ENCODE assay signal across 8 mouse cellular contexts in genomic region chr3:53042240-53042567, GRCm38 (mm10). TPM values are rescaled to one million over a fixed set of nuclear protein-coding genes. Genes with fewer than 3 reads are reported as not detected.
DNase-seq lines count a peak whose midpoint lies in the region; ATAC-seq and TF ChIP-seq lines count a peak whose summit lies in the region.

No protein-coding gene starts in this region.

- in situ Hi-C loops in ES-E14 (cut with MboI; ENCODE audit: low sequenced_read_pairs in 2 of 2, unreplicated experiment in 2 of 2): loop anchor here (25.0 kb wide), 2 partner anchors 195 to 420 kb away; partner anchors contain the start of genes Nhlrc3 (in 1 of the 2) and Proser1 (in 1 of the 2)

- H3K27ac ChIP-seq in heart, embryonic 13.5 days (replicated peaks): peak overlapping the region; percentile 96
- no peak overlapping the region for H3K27ac ChIP-seq in ES-E14 (ENCODE audit: insufficient read depth, low read depth, low read length, poor library complexity, severe bottlenecking)
- peak overlapping the region; percentile 91 for H3K27ac ChIP-seq in hindbrain, embryonic 10.5 days
- peak overlapping the region; percentile 90 for H3K27ac ChIP-seq in midbrain, embryonic 10.5 days (replicated peaks)

- 14% methylated on average over 9 of the region's 9 CpGs for WGBS in heart, embryonic 13.5 days
- 28% methylated on average over 9 of the region's 9 CpGs for WGBS in hindbrain, embryonic 10.5 days
- 37% methylated on average over 9 of the region's 9 CpGs for WGBS in midbrain, embryonic 10.5 days

- H3K27me3 ChIP-seq in heart, embryonic 13.5 days (replicated peaks): no peaks in the 10 kb centered on the region
- H3K27me3 ChIP-seq in hindbrain, embryonic 10.5 days (ENCODE audit: insufficient read depth, poor library complexity, severe bottlenecking): peaks cover 33% of the 10 kb centered on the region
- peaks cover 41% of the 10 kb centered on the region for H3K27me3 ChIP-seq in midbrain, embryonic 10.5 days (ENCODE audit: low read depth, poor library complexity, severe bottlenecking)

- H3K4me2 ChIP-seq in heart, embryonic 13.5 days: peak overlapping the region; percentile 92

- peaks cover 59% of the 10 kb centered on the region for H3K4me1 ChIP-seq in heart, embryonic 13.5 days
- H3K4me1 ChIP-seq in ES-E14 (ENCODE audit: control insufficient read depth in 2 of 2, insufficient read depth in 2 of 2, low read length in 2 of 2, poor library complexity in 1 of 2): no peaks in the 10 kb centered on the region
- peaks cover 43% of the 10 kb centered on the region for H3K4me1 ChIP-seq in hindbrain, embryonic 10.5 days (replicated peaks)
- peaks cover 37% of the 10 kb centered on the region for H3K4me1 ChIP-seq in midbrain, embryonic 10.5 days

- peaks cover 13% of the 10 kb centered on the region for H3K36me3 ChIP-seq in heart, embryonic 13.5 days
- no peaks in the 10 kb centered on the region for H3K36me3 ChIP-seq in ES-E14 (ENCODE audit: control insufficient read depth, insufficient read depth, low read length, poor library complexity, severe bottlenecking)
- H3K36me3 ChIP-seq in hindbrain, embryonic 10.5 days: 0 out of 2 replicates have a peak, but pooled peaks cover 6% of the 10 kb centered on the region
- peaks cover 6% of the 10 kb centered on the region for H3K36me3 ChIP-seq in midbrain, embryonic 10.5 days

- no peaks in the 10 kb centered on the region for H3K9me3 ChIP-seq in heart, embryonic 13.5 days
- no peaks in the 10 kb centered on the region for H3K9me3 ChIP-seq in ES-E14 (ENCODE audit: control insufficient read depth, insufficient read depth, low read depth, low read length)
- H3K9me3 ChIP-seq in hindbrain, embryonic 10.5 days: no peaks in the 10 kb centered on the region
- no peaks in the 10 kb centered on the region for H3K9me3 ChIP-seq in midbrain, embryonic 10.5 days (replicated peaks)

- no peak for DNase-seq in heart, adult 11 months
- DNase-seq in ES-E14 (ENCODE audit: low read depth, low spot score): no peak
- DNase-seq in hindbrain, embryonic 10.5 days (ENCODE audit: low spot score): no peak
- DNase-seq in midbrain, embryonic 10.5 days (ENCODE audit: low spot score): no peak
- DNase-seq in adrenal gland, adult 2 months: no peak
- DNase-seq in left cerebral cortex, adult 11 months (ENCODE audit: low spot score): no peak
- DNase-seq in right cerebral cortex, postnatal 14 days: no peak

- H3K4me3 ChIP-seq in heart, embryonic 13.5 days: peak overlapping the region; percentile 86
- peak overlapping the region; percentile 73 to 77 for H3K4me3 ChIP-seq in ES-E14 (ENCODE audit: insufficient read depth in 1 of 2, low read depth in 1 of 2, low read length in 2 of 2, poor library complexity in 1 of 2, severe bottlenecking in 1 of 2)
- peak overlapping the region; percentile 83 for H3K4me3 ChIP-seq in hindbrain, embryonic 10.5 days
- peak overlapping the region; percentile 82 for H3K4me3 ChIP-seq in midbrain, embryonic 10.5 days

- ATAC-seq in heart, embryonic 13.5 days (ENCODE audit: extremely low read depth, insufficient number of reproducible peaks, low FRiP score, low TSS enrichment): no peak

- H3K9ac ChIP-seq in heart, embryonic 13.5 days: peak overlapping the region; percentile 95
- H3K9ac ChIP-seq in ES-E14 (ENCODE audit: insufficient read depth, low read depth, low read length, poor library complexity, severe bottlenecking): no peak overlapping the region

TF ChIP-seq in ES-E14, 5 proteins besides CTCF, POLR2A, EP300 and RAD21:
- TF ChIP-seq MAFK (IDR thresholded peaks at IDR 0.05; ENCODE audit: insufficient read depth, low read depth, low read length): 0 out of 2 replicates have a peak, but pooled peaks have one; percentile 20
- TF ChIP-seq HCFC1 (IDR thresholded peaks at IDR 0.05; ENCODE audit: borderline replicate concordance, insufficient read depth, low read length): no peak
- no peak for TF ChIP-seq ZNF384 (IDR thresholded peaks at IDR 0.05; ENCODE audit: low read depth, low read length)

RNA-seq across cellular contexts. Expression of gene Lhfp, which starts 0.9 kb away (rescaled TPM):
- polyA plus RNA-seq in heart, embryonic 13.5 days (2015; fragmentation: Nextera tagmentation; extraction: Ambion mirVana): 82.7 and 92.5 TPM in 2 replicates
- total RNA-seq in ES-E14 (2012; rRNA removed): 7.2 and 20.2 TPM in 2 replicates
- 51.6 and 57.0 TPM in 2 replicates for polyA plus RNA-seq in hindbrain, embryonic 10.5 days (2016; fragmentation: Nextera tagmentation; extraction: Ambion mirVana)
- 43.5 and 52.9 TPM in 2 replicates for polyA plus RNA-seq in midbrain, embryonic 10.5 days (2016; fragmentation: Nextera tagmentation; extraction: Ambion mirVana)
- 10 to 100 TPM; 18.9 to 36.1 TPM for total RNA-seq in adrenal gland, adult 2 months (2021)
- 25.8 and 28.3 TPM in 2 replicates for polyA plus RNA-seq in adrenal gland, adult 2 months (2012; rRNA removed)

RNA-seq across cellular contexts. Expression of gene Cog6, which starts 25.2 kb away (rescaled TPM):
- 48.0 and 50.2 TPM in 2 replicates for polyA plus RNA-seq in heart, embryonic 13.5 days (2015; fragmentation: Nextera tagmentation; extraction: Ambion mirVana)
- 11.6 and 18.0 TPM in 2 replicates for total RNA-seq in ES-E14 (2012; rRNA removed)
- polyA plus RNA-seq in hindbrain, embryonic 10.5 days (2016; fragmentation: Nextera tagmentation; extraction: Ambion mirVana): 39.3 and 39.9 TPM in 2 replicates
- 38.9 and 45.7 TPM in 2 replicates for polyA plus RNA-seq in midbrain, embryonic 10.5 days (2016; fragmentation: Nextera tagmentation; extraction: Ambion mirVana)
- 10 to 100 TPM; 31.2 to 31.9 TPM for total RNA-seq in adrenal gland, adult 2 months (2021)
- 7.1 and 9.2 TPM in 2 replicates for polyA plus RNA-seq in adrenal gland, adult 2 months (2012; rRNA removed)
